Mouse (Mus musculus): Measurements from ENCODE around the gene Gabrr1.
"Not testable (repeated sequence)": the region's sequence is repeated elsewhere in the genome, so short reads cannot be mapped to it uniquely, and the experiment has no call there.

Gene Gabrr1

DNA sequence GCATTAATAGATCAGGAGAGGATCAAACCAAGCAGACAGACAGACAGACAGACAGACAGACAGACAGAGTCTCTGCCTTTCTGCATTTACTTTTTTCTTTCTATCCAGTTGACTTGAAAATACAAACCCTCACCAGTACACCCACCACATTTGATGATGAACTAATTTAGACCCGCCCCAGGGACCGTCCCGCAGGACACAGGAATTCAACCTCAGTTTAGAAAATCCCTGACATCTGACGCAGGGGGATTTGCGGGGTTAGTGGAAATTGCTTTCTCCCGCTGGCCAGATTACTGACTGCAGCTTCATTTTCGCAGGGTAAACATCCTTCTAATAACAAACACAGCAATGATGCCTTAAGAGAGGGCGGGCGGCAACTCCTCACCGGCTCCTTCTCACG is at the start of gene Gabrr1:
Gene Gabrr1, plus strand, starts transcription at position 301 of the 400 bp plus-strand sequence.
- no peak for DNase-seq (ENCODE audit: low spot score in 2 of 2)

DNA sequence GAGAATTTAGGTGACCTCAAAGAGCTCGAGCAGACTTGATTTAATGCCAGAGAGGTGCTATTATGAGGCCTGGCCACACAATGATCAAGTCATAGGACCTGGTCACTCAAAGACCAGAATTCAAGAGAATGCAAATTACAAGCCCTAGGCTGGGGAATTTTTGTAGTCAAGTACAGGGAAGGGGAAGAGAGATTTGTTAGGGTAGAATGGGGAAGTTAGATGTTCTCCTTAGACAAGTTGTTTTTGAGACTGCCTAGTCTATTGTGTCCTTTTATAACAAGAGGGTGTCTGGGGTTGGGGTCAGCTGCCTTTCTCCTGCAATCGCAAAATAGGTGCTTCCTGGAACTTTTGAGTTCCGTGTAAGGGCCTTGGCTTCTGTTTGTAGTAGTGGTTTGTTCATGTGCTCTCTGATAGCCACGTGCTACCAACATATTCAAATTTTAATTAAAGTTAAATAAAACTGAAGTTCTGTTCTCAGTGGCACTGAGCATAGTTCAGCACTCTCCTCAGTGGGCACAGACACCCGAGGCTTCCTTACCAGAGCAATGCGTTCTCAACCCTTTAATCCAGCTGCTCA is 33.1 kb upstream of the Gabrr1 start:
- DNase-seq (ENCODE audit: low spot score in 2 of 2) = no peak

DNA sequence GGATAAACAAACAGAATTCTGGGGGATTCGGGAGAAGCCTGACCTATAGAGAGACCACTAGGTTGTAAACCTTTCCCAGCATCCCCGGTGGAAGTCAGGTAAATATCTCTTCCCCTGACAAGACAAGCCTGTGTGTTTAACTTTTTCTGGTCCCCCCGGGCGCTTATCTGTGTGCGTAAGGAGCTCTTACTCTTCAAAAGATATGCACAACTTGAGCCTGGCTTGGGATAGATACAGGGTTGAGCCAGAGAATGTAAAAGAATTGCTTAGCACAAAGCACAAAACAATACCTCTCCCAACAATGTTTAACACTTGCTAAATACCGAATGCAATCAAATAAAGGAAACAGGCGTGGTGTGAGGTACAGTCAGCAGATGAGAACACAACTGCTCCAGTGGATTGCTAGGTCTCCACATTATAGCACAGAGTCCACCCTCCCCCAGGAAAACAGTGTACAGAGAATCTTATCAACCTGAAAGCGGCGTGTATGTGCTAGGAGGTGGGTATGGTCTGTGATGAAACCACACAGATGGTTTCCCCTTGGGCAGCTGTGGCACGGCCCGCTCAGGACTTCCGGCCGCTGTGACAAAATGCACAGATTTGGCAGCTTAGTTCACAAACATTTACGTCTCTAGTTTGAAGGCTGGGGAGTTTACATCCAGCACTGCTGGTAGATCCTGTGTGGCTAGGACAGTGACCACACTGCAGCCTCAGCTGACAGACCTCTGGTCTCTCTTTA is 22.4 kb upstream of the Gabrr1 start:
- DNase-seq (ENCODE audit: low spot score in 2 of 2) = no peak

DNA sequence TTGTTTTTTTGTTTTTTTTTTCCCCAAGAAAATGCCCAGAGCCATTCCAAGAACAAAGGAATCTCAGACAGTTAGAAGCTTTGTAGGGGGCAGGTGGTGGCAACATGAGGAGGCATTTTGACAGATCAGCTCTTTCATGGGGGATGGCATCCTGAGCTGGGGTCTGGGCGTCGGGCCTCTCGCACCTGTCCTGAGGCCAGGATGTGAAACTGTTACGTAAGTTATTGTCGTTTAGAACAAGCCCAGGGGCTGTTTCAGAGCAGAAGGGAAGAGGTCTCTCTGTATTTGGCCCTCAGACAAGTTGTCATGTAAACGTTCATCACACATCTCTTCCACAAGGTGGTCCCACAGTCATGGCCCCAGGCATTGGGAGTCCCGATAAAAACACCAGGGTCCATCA is 21.5 kb upstream of the Gabrr1 start:
- no peak for DNase-seq (ENCODE audit: low spot score in 2 of 2)

DNA sequence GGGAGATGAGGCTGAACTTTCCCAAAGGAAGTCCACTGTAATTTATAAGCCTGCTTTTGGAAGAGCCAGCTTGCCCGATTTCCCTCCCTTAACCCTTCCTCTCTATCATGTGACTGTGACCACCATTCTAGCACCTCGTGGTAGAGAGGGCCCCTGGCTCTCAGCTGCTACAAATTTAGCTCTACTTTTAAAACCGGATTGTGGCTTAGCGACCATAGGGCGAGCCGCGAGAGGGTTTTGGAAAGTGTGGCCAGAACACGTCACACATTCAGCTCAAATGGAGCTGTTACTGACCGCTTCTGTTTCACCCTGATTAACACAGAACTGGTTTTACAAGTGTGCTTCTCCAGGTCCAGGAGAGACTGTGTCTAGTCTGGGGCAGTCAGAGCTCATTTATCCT is 21.0 kb upstream of the Gabrr1 start:
- no peak for DNase-seq (ENCODE audit: low spot score in 2 of 2)

DNA sequence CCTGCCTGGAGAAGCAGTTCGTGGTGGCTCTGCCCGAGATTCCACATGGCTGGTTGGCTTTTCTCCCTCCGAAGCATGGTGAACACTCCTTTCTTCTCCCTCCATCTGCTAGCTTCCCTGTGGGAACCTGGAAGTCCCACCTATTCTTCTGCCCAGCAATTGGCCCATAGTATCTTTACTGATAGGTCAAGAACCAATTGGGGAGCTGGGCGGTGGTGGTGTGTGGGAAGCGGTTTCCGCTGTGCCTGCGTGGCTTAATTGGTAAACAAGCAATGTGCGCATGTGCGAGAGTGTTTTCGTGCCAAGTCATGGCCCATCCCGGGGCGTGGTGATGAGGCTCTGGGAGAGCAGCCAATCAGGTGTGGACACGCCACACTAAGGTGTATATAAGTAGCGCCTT is 19.5 kb upstream of the Gabrr1 start:
- not testable (repeated sequence) for DNase-seq (ENCODE audit: low spot score in 2 of 2)

DNA sequence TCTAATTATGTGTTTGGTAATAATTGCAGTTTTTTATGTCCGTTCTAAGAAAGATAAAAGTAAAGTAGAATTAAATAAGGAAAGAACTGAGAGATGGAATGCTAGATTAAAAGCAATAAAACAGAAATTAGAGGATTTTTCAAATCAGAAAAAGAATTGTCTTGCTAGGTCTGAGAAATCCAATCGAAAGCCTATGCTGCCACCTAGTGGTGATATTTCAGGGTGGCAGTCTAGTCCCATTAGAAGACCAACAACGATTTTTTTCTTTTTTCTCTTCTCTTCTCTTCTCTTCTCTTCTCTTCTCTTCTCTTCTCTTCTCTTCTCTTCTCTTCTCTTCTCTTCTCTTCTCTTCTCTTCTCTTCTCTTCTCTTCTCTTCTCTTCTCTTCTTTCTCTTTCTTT is 13.2 kb upstream of the Gabrr1 start:
- peak; percentile 43 to 57 for DNase-seq (ENCODE audit: low spot score in 2 of 2)

DNA sequence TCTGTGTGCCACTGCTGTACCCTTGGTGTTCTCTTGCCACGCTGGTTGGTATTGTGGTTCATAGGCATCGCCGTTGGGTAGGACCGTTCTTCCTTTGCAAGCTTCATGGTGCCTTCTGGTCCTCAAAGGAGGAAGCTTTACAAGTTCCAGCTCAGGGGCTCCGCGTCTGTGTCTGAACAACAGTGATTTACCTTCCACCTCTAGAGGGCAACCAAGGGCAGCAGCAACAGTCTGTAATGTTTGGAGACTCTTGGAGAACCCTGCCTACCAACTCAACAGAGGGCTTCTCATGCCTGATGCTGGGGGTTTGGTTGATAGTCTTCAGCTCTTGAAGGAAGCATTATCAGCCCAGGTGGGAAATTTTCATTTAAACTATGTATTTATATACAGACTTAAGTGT is 7.8 kb upstream of the Gabrr1 start:
- DNase-seq (ENCODE audit: low spot score in 2 of 2) = peak in 1 of 2 experiments; percentile 30

DNA sequence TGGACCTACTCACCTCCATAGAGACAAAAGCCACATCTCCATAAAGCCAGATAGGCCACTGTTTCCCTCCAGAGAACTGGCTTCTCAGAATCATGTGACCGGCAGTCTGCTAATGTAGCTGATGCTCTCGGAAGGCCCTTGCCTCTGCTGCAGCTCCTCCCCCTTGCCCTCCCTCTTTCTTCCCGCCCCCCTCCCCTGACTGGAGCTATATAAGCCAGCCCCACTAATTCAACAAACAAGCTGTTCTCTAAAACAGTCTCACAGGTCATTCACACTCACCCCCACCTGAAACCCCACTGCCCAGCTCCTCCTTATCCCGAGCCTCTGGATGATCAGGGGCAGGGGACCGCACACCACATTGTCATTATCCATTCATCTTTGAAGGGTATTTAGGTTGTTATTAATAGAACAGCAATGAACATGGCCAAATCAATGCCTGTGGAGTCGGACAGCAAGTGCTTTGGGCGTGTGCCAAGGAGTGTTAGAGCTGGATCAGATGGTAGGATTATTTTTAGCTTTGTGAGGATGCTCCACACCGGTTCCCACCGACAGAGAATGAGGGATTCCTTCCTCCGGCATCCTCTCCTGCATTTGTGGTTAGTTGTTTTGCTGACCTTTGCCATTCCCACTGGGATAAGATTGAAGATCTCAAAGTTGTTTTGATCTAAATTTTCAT is 6.8 kb upstream of the Gabrr1 start:
- DNase-seq (ENCODE audit: low spot score in 2 of 2) = no peak

DNA sequence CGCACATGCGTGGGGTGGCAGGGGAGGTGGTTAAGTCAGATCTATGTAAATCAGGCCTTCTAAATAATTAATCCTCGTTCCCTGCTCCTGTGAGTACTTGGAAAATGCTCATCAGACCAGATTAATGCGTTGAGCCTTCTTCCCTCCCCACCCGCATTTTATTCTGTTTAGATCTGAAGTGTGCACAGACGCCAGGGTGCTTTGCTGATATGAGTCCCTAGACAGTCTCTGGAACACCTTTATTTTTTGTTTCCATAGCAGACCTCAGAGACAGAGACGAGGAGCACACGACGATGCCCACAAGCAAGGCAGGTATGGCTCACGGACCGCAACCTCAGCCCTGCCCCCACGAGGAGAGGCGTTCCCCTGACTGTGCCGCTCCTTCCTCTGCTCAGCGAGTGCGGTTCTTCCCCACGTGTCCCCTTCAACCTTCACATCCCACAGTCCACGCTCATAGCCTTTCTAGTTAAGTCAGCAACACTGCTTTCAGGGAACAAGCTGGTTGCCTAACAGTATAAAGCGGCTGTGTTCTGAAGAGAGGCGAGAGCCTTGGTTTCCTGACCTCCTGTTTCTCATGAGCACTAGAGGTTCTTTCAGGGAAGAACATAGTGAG is 14.5 kb downstream of the Gabrr1 start:
- DNase-seq (ENCODE audit: low spot score in 2 of 2) = no peak

DNA sequence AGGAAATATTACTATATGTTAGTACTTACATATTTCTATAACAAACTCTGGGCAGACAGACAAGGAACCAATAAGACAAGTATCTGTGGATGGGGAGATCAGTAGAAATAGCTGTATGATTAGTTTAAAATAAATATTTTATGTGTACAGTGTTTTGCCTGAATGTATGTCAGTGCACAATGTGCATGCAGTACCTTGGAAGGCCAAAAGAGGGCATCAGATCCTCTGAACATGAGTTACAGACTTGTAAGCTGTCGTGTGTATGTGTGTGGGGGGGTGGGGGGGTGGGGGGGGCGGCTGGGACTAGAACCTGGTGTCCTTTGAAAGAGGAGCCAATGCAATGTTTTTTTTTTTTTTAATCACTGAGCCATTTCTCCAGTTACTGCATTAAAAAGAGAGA is 15.5 kb downstream of the Gabrr1 start:
- peak in 1 of 2 experiments; percentile 6 for DNase-seq (ENCODE audit: low spot score in 2 of 2)

DNA sequence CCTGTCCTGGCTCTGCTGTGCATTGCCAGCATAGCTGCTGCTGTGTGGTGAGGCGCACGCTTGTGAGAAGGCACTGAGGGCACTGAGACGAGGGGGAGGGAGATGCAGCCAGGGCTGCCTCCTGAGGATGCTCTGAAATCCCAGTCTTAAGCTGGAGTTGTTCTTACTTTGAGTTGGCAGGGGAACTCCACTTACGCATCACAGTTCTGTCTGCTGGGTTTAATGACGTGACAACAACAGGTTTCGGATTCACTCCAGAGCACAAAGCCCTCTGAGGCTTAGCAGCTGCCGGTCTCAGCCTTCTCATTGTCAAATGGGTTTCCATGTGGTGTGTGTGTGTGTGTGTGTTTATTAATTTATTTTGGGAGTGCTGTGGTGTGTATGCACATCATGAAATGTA is 16.8 kb downstream of the Gabrr1 start:
- no peak for DNase-seq (ENCODE audit: low spot score in 2 of 2)

DNA sequence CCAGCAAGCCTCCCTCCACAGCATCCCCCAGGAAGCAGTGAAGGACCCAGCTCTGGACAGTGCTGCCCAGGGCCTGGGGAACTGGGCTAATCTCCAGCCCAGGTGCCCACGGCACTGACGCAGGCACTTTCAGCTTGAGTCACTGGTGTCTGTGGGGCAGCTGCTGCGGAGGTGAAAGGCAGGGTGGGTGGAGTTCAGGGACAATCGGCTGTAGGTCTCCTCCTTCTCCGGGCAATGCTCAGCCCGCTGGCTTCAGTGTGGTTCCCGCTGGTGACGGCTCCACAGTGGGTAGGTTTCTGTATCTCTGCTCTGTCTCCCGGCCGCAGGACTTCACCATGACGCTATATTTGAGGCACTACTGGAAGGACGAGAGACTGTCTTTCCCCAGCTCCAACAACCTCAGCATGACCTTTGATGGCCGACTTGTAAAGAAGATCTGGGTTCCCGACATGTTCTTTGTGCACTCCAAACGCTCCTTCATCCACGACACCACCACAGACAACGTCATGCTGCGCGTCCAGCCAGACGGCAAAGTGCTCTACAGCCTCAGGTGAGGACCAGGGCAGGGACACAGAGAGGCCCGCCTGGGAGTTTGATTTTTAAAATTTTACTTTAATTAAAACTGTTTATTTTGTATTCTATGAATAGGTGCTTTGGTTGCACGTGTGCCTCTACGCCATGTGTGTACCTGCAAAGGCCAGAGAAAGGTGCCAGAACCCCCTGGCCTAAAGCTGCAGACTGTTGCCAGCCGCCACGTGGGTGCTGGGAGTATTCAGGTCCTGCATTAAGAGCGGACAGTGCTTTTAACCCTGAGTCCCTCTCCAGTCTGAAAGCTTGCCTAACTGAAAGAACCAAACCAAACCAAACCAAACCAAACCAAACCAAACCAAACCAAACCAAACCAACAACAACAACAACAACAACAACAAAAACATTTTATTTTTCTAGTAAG is 20.0 kb downstream of the Gabrr1 start:
- DNase-seq (ENCODE audit: low spot score in 2 of 2) = no peak

DNA sequence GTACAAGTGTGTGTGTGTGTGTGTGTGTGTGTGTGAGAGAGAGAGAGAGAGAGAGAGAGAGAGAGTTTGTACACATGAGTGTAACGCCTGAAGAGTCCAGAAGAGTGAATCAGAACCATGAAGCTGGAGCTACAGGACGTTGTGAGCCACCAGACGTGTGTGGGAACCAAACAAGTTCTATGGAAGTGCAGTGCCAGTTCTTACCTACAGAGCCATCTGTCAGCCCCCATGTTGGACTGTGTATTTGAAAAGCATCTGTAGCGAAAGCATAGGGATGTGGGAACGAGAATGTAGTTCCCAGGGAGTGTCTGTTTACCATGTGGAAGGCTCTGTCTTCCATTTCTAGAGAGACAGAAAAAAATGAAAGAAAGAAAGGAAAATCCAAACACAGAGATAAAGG is 51.2 kb downstream of the Gabrr1 start:
- no peak for DNase-seq (ENCODE audit: low spot score in 2 of 2)

DNA sequence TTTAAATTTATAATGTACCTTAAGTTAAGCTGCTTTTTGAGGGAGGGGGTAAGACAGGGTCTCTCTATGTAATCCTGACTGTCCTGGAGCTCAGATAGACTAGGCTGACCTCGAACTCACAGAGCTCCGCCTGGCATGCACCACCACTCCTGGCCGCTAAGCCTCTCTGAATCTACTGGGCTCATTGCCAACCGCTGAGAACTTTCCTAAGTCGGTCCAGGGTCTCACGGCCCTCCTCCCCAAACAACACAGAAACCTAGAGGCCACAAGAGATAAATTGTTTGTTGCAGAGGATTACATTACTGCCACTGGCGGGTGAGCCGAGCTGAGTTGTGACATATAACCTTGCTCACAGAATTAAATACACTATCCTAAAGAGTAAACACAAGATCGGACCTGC is 55.8 kb downstream of the Gabrr1 start:
- peak; percentile 7 to 19 for DNase-seq (ENCODE audit: low spot score in 2 of 2)

DNA sequence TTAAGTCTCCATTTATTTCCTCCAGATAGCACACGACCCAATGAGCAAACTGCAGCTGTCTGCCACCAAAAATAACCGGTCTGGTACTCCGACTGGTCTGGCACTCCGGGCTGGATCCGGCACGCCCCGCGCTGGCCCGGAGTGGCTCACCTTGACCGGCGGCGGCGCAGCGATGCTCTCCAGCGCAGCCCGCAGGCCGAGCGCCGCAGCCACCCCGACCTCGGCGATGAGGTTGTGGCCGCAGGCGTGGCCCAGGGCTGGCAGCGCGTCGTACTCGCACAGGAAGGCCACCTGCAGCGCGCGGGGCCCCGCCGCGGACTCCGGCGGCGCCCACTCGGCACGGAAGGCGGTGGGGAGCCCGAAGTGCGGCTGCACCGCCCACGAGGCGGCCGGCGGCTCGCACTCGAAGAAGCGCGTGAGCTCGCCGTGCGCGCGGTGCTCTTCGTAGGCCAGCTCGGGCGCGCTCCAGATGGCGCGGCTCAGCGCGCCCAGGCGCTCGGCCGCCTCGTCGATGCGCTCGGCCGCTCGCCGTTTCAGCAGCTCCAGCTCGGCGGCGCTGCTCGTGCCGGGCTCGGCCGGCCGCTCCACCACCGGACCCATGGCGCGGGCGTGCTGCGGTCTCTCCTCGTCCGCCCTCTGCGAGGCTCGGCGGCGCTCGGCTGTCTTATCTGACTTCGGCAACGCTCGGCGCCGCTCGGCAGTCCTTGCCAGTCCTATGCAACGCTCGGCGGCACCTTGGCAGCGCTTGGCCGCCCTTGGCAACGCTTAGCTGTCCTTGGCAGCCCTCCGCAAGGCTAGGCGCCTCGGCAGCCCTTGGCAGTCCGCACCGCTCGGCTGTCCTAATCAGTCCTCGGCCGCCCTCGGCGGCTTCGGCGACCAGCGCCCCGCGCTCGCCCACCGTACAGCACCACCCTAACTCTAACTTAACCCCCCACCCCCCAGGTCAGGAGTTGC is 56.7 kb downstream of the Gabrr1 start:
- DNase-seq (ENCODE audit: low spot score in 2 of 2) = peak; percentile 75 to 77

DNA sequence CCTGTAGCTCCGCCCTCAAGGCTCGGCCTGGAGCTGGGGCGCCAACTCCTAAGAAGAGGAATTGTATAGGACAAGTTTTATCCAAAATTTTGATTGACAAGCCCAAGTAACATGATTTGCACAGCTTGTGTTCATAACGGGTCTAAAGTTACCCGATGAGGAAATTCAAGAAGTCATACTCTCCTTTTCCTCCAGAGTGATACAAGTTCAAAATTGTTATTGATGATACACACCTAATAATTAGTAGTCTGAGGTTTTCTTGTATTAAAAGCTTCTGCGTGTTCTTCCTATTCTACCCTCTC is 57.4 kb downstream of the Gabrr1 start, which contains the start of gene Pm20d2:
Gene Pm20d2, minus strand, starts transcription at position 3 of the 302 bp plus-strand sequence.
- no peak for DNase-seq (ENCODE audit: low spot score in 2 of 2)

DNA sequence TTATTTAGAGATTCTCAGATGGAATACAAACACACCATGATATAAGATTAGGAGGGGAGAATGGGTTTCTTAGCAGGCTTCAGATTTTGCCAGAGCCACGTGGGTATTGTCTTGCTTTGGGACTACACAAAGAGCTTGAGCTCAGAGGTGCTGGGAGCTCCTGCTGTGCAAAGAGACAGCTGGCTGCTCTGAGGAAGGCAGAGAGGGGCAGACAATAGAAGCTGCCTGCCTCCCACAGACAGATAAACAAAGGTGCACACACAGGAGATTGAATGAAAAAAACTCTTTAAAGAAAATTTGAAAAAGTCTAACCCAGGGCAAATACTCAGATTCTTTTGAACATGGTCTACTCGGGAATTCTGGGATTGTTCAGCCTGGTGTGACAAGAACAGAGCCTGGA is 65.8 kb downstream of the Gabrr1 start:
- no peak for DNase-seq (ENCODE audit: low spot score in 2 of 2)

DNA sequence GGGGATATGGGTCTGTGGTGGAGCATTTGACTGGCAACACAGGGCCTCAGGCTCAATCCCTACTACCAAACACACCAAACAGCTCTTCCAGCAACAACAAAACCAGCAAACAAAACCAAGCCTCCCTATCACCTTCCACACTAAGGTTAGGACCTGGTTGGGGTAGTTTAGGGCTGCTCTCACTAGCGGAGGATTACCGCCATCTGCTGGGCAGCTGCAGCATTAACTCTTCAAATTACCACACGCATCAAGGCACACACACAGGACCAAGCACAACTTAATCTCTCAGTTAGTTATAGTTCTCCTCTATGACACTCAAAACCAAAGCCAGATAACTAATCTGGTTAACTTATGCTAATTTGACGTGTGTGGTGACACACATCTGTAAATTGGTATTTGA is 72.4 kb downstream of the Gabrr1 start:
- peak in 1 of 2 experiments; percentile 18 for DNase-seq (ENCODE audit: low spot score in 2 of 2)

DNA sequence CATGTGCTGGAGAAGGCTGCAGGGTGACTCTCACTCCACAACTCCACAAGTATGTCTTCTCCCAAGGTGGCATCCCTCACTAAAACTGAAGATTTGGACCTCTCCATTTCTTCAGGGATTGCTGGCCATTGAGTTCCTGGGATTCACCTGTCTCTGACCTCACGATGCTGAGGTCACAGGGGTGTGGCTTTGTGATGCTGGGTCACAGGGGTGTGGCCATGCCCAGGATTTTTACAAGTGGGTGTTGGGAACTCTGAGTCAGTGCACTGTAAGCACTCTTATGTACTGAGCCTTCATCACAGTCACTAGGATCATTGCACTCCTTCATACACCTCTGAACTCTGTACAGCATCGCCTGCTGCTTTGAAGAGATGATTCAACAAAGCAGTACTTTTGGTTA is 75.2 kb downstream of the Gabrr1 start:
- DNase-seq (ENCODE audit: low spot score in 2 of 2) = no peak

All from urinary bladder, adult 18-20 months (tissue).